Mouse (Mus musculus) bone marrow macrophage, adult 2 months (primary cell): ENCODE measurements around the gene Psmd4. TPM values are rescaled to one million over a fixed set of nuclear protein-coding genes. Genes with fewer than 3 reads are reported as not detected.
A peak's percentile ranks its signal among the peaks of the same experiment; 100 is the strongest.
"Not testable (repeated sequence)": the region's sequence is repeated elsewhere in the genome, so short reads cannot be mapped to it uniquely, and the experiment has no call there.

Experiments used
- H3K27ac ChIP-seq: 2 replicates; pipeline ENCODE4 v1.5.1; 2012; ENCODE audit warnings: low read depth, low read length; ENCODE audit not compliant: insufficient read depth
- H3K4me1 ChIP-seq: 2 replicates; pipeline ENCODE4 v1.6.1; 2012; ENCODE audit warnings: low read length; ENCODE audit not compliant: control insufficient read depth, insufficient read depth
- H3K4me3 ChIP-seq: 2 replicates; pipeline ENCODE4 v1.5.1; 2012; ENCODE audit warnings: mild to moderate bottlenecking, low read length, moderate library complexity; ENCODE audit not compliant: insufficient read depth
- CTCF ChIP-seq: IDR thresholded peaks from 2 replicates; pipeline ENCODE4 v1.5.1; 2012; ENCODE audit warnings: low read depth, mild to moderate bottlenecking, low read length, moderate library complexity
- POLR2A ChIP-seq: IDR thresholded peaks from 2 replicates; pipeline ENCODE4 v1.6.1; 2012; ENCODE audit warnings: mild to moderate bottlenecking, low read depth, low read length, borderline replicate concordance
- polyA plus RNA-seq: library from polyadenylated mRNA; stranded (reverse); fragments of >200 nt; gene quantifications from 2 replicates; pipeline ENCODE4 v1.2.4, GENCODE M21; 2012; ENCODE audit not compliant: missing spikeins, insufficient read depth, insufficient read length

Gene Psmd4
- polyA plus RNA-seq, 1 experiment = 136 TPM

- Histone ChIP-seq H3K27ac (0 out of 2 replicates have a peak overlapping the region, but pooled peaks have one; percentile 13), H3K4me1 (peaks cover 15% of the 10 kb centered on the region), H3K4me3 (no peak overlapping the region)
- TF ChIP-seq CTCF (peak; percentile 53), POLR2A (no peak)
These were observed 11.3 kb upstream of the Psmd4 start for GRCm38 (mm10) chr3:95053701-95054100.

DNA sequence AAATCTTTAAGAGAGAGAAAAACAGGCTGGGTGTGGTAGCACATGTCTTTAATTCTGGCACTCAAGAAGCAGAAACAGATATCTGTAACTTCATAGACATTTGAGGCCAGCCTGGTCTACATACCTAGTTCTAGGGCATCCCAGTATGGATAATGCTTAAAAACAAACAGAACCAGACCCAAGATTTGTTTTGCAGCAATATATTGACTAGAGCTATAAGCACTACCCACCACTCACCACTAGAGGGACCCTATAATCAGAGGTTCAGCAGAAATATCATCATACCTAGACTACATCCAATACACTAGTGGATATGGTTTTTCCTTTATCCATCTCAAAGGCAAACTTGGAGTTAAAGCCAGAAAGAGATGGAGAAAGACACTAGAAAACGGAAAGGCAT lies 10.5 kb upstream of the Psmd4 start:
- TF ChIP-seq POLR2A (no peak), CTCF (no peak)
- Histone ChIP-seq H3K4me3 (no peak overlapping the region), H3K4me1 (peaks cover 20% of the 10 kb centered on the region), H3K27ac (no peak overlapping the region)

DNA sequence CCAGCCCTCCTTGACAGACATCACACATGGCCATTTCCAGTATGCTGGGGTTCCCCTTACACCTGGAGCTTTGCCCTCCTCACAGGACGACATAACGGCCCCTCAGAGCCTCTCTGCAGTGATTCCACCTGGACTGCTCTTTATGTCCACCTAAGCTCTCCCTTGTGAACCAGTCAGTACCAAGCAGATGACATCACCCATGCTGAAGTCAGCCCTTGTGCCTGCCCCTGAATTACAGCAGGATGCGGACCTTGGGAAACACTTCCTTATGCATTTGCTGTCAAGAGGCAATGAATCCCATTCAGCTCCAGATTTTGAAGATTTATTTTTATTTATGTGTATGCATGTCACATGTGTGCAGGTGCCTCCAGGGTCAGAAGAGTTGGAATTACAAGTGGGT lies 5.5 kb upstream of the Psmd4 start:
- Histone ChIP-seq H3K27ac (no peak overlapping the region), H3K4me1 (peaks cover 16% of the 10 kb centered on the region), H3K4me3 (no peak overlapping the region)
- TF ChIP-seq CTCF = no peak
- no peak for TF ChIP-seq POLR2A

DNA sequence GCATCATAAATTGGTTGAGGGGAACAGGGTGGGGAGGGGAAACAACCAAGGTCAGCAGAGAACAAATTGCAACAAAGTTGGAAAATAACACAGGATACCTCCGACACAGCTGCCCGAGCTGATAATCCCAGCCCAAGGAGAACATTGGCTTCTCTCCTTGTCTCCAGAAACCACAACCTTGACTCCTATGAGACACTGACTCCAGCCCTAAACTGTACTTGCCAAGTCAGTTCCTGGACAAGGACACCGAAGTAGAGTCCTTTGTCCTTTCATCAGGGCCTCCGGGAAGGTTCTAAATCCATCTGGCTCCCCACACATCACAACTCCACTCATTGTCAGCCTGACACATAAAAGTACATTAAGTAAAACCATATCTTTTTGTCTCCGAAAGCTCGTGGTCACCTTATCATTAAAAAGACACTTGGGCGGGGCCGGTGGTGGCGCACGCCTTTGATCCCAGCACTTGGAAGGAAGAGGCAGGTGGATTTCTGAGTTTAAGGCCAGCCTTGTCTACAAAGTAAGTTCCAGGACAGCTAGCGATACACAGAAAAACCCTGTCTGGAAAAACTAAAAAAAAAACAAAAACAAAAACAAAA lies 4.1 kb upstream of the Psmd4 start:
- TF ChIP-seq POLR2A = no peak
- TF ChIP-seq CTCF = no peak
- Histone ChIP-seq H3K4me1 (peaks cover 16% of the 10 kb centered on the region), H3K4me3 (no peak overlapping the region), H3K27ac (no peak overlapping the region)

- peaks cover 22% of the 10 kb centered on the region for H3K4me1 ChIP-seq
- no peak overlapping the region; the same call in 1 of the 2 replicates for H3K4me3 ChIP-seq
- peak overlapping the region; percentile 86 for H3K27ac ChIP-seq
- TF ChIP-seq CTCF (no peak), POLR2A (no peak)
These were observed 837 bp upstream of the Psmd4 start for GRCm38 (mm10) chr3:95043251-95043650.

DNA sequence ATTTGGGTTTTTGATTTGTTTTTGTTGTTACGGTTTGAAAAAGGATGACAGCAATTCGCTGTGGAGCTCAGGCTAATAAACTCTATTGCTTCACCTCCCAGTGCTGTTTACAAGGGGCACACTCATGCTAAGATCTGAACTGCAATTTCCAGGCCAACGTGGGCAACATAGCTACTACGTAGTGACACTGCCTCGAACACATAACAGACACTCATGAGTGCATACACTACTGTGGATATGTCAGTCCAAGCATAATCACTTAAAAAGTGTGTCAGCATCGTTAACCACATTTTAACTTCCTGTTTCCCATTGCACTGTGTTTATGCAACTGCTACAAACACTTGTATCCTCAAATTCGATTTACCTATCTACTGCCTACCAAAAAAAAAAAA lies 420 bp upstream of the Psmd4 start:
- H3K4me3 ChIP-seq = peak overlapping the region; percentile 87

DNA sequence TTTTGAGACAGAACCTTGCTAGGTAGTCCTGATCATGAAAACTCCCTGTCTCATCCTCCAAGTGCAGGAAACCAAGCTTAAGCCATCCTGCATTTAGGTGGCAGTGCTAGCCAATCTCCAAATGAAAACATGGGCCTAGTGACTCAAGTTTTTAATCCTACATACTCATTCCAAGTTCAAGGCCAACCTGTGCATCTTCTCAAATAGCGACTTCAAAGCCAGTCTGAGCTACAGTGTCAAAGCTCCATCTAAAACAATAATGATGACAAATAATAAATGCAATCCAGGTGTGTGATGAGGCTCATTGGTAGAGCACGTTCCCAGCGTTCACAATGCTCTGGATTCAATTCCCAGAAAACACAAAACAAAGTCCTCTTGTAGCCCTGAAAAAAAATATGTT lies 789 bp downstream of the Psmd4 start:
- Histone ChIP-seq H3K4me1 (peaks cover 15% of the 10 kb centered on the region), H3K4me3 (peak overlapping the region; percentile 87), H3K27ac (no peak overlapping the region)
- TF ChIP-seq CTCF = no peak
- TF ChIP-seq POLR2A = no peak

More for the DNA sequence above, 420 bp upstream of the Psmd4 start:
- Histone ChIP-seq H3K27ac (peak overlapping the region; percentile 86), H3K4me1 (peaks cover 18% of the 10 kb centered on the region)
- TF ChIP-seq POLR2A (no peak), CTCF (no peak)

DNA sequence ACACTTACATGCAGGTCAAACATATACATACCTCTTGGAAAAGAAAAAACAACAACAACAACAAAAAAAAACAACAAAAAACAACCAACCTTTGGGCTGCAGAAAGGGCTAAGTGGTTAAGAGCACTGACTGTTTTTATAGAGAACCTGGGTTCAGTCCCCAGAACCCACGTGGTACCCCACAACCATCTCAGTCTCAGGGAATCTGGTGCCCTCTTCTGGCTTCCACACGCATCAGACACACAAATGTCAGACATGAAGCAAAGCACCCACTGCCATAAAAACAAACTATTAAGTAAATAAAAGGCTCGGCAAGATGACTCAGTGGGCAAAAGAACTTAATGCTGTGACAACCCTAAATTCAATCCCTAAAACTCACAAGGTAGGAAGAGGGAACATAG lies 12.5 kb downstream of the Psmd4 start:
- Histone ChIP-seq H3K27ac (no peak overlapping the region), H3K4me1 (peaks cover 9% of the 10 kb centered on the region), H3K4me3 (no peak overlapping the region)
- TF ChIP-seq CTCF (no peak), POLR2A (no peak)

DNA sequence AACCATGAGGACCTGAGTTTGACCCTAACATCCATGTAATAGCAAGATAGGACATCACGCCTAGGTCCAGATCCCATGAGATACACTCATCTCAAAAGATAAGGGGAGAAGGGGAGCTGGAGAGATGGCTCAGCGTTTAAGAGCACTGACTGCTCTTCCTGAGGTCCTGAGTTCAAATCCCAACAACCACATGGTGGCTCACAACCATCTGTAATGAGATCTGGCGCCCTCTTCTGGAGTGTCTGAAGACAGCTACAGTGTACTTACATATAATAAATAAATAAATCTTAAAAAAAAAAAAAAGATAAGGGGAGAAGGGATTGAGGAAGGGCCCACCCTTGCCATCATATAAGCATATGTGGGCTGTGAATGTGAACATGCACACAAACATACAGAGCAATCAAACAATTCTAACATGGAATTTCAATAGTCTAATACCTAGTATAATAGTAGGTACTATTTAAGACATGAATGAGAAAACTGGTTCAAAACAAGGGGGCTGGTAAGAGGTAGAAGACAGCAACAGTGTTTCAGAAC lies 13.1 kb downstream of the Psmd4 start:
- not testable (repeated sequence) for H3K4me1 ChIP-seq, H3K4me3 ChIP-seq, H3K27ac ChIP-seq

- no peak overlapping the region for H3K27ac ChIP-seq
- TF ChIP-seq POLR2A (no peak), CTCF (no peak)
- peaks cover 9% of the 10 kb centered on the region for H3K4me1 ChIP-seq
- no peak overlapping the region for H3K4me3 ChIP-seq
These were observed 13.8 kb downstream of the Psmd4 start for GRCm38 (mm10) chr3:95028603-95029002.

DNA sequence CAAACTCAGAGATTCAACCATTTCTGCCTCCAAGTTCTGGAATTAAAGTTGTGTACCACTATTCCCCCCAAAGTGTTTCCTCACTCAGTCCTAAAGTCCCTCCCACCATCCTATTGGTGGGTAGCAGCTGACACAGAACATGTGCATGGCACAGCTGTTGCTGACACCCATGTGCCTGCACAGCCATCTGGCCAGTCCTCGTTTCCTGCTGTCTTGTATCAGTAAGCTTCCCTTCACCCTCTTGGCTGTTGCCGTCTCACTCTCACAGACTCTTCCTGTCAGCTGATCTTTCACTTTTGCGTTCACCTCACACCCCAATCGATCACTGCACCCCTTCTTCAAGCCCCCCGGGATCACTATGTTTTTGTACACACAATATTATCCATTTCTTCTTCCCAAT lies 14.7 kb downstream of the Psmd4 start:
- no peak for TF ChIP-seq CTCF
- TF ChIP-seq POLR2A = no peak
- Histone ChIP-seq H3K4me1 (peaks cover 9% of the 10 kb centered on the region), H3K27ac (peak overlapping the region; percentile 33; the same call in 1 of the 2 replicates), H3K4me3 (no peak overlapping the region)
